Mouse (Mus musculus) adrenal gland, postnatal 4 days (tissue): ENCODE results near the gene Ap4s1. TPM values are rescaled to one million over a fixed set of nuclear protein-coding genes. Genes with fewer than 3 reads are reported as not detected.
A peak's percentile ranks its signal among the peaks of the same experiment; 100 is the strongest.
"Not testable (repeated sequence)": the region's sequence is repeated elsewhere in the genome, so short reads cannot be mapped to it uniquely, and the experiment has no call there.

Experiments used
- DNase-seq, 2 experiments: peaks; one replicate each; pipeline ENCODE4 v3.0.0; 2021 to 2022; ENCODE audit warnings: low spot score in 2 of 2, mixed read lengths in 2 of 2
- long read RNA-seq, 2 experiments: library from polyadenylated mRNA; stranded (forward); transcript quantifications; one replicate each; pipeline ENCODE4 v2.0.0; 2021
- total RNA-seq, 2 experiments: library from RNA; stranded (reverse); gene quantifications; 2 replicates each; pipeline ENCODE4 v1.2.3; 2021

Gene Ap4s1
- total RNA-seq: 10 to 100 TPM; 19.9 to 21.5 TPM
- long read RNA-seq, experiment 1, partial matches to known transcripts: 0 of 1 reads
- long read RNA-seq, experiment 1, other reads (novel, unspliced or antisense): 1 of 1 reads
- long read RNA-seq, experiment 2, partial matches to known transcripts: 1 of 6 reads
- long read RNA-seq, experiment 2, other reads (novel, unspliced or antisense): 5 of 6 reads

DNA sequence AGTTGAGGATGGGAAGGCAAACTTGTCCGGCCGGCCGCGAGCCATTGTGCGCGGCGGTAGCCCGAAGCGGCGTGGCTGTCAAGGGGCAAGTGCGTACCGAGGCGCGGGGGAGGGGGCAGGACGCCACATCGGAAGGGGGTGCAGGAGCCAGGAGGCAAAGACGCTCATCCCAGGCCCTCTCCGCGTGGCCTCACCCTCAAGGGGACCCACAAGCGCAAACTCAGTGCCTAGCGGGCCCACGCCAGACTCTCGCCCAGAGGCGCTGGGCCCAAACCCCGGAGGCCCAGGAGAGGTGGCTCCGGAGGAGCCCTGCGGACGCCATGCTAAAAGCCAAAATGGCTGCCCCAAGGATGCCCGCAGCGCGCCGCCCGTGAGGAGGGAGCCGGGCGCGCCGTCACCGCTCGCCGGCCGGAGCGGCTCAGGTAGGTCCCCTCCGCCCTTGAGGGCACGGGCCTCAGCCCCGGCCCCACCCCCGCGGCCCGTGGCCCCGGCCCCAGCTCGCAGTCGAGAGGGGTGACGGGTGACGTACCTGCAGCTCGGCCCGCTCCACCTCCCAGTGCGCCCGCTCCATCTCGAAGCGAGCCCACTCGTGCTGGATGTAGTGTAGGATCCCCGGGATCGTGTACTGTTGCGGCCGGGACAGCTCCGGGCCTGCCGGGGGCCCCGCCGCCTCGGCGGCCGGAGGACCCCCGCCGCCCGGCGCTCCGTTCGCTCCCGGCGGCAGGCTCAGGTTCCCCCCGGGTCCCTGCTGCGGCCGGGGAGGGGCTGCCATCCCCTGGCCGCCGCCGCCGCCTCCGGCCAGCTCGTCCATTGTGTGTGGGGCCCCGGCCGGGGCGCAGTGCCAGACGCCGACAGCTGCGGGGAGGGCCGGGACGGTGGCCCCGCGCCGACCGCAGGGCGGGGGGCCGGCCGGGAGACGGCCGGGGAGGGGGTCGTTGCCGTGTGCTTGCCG, at the start of gene Ap4s1:
Ap4s1 (plus strand) TSS at position 141 of the 952 bp plus-strand sequence.
- peak; percentile 31 to 51 for DNase-seq

DNA sequence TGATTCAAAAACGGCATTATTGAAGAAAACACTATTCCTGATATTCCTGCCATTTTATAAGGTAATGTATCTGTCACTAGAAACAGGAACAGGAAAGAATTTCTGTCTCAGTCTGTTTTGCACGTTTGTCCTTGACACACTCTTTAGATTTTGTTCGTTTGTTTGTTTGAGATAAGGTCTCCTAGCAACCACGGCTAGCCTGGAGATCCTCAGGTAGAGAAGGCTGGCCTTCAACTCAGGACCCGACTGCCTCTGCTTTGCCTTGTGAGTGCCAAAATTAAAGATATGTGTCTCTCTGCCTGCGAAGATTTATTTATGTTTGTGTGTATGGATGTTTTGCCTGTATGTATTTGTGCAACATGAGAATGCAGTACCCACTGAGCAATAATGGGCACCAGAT, 49.0 kb upstream of the Ap4s1 start:
- no peak for DNase-seq

GRCm38 (mm10) chr12:51649401-51649800, 41.4 kb upstream of the Ap4s1 start:
- DNase-seq: not testable (repeated sequence)

GRCm38 (mm10) chr12:51655944-51656465, 34.8 kb upstream of the Ap4s1 start:
- no peak for DNase-seq

DNA sequence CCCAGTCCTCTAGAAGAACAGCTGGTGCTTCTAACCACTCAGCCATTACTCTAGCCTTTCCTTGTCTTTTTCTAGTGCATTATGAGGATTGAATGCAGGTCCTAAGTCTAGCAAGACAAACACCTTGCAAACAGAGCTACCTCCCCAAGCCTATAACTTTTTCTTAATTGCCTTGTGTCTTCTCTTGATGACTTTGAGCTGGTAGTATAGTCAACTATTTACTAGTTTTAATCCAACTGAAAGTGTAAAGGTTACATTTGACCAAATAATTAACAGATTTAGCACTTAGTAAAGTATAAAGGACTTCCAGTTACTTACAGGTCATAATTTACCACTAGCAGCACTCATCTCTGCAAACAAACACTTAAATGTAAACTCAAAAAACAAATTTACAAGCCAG, 27.8 kb upstream of the Ap4s1 start:
- DNase-seq: no peak

DNA sequence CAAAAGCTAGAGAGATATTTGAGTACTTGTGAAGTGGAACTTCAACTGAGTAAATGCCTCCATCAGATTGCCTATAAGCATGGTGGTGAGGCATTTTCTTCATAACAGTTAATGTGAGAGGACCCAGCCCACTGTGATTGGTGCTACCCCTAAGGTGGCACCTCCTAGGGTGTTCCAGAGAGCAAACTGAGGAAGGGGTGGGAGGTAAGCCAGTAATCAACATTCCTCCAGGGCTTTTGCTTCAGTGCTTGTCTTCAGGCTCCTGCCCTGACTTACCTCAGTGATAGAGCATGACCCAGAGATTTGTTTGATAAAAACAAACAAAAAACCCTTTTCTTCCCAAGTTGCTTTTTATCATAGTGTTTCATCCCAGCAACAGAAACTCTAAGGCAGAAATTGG, 26.9 kb upstream of the Ap4s1 start:
- no peak for DNase-seq

GRCm38 (mm10) chr12:51666708-51667430, 24.0 kb upstream of the Ap4s1 start:
- no peak for DNase-seq

- DNase-seq: no peak
Measured at GRCm38 (mm10) chr12:51671231-51671891, 19.5 kb upstream of the Ap4s1 start.

GRCm38 (mm10) chr12:51673270-51673669, 17.6 kb upstream of the Ap4s1 start:
- no peak for DNase-seq

DNA sequence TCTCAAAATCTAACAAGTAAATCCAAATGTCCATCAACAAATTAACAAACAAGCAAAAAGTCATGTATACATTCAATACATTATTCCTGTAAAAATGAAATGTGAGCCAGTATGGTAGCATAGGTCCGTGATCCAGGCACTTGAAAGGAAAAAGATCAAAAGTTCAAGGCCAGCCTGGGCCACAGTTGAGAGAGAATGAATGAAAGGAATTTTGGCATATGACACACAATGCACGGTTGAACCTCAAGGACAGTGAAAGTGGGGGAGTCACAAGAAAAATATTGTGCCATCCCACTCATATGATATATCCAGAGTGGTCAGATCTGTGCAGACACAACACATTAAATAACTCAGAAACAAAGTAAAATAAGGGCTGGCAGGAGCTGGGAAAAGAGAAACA, 14.4 kb upstream of the Ap4s1 start:
- no peak for DNase-seq

- DNase-seq: no peak
Measured at GRCm38 (mm10) chr12:51678844-51679243, 12.0 kb upstream of the Ap4s1 start.

DNA sequence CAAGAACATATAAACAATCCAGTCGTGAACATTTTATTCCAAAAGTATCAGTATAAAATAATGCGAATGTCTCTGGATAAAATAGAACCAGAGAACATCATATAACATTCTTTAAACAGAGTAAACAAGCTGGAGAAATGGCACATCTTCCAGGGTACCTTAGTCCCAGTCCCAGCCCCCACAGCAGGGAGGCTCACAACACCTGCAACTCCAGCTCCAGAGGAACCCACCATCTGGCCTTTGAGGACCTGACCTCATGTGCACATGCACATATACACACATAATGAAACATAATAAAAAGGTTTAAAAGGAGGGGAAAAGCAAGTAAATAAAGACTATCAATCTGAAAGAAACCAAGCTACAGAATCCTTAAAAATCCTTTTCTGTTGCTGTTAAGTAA, 2.3 kb upstream of the Ap4s1 start:
- DNase-seq: no peak

DNA sequence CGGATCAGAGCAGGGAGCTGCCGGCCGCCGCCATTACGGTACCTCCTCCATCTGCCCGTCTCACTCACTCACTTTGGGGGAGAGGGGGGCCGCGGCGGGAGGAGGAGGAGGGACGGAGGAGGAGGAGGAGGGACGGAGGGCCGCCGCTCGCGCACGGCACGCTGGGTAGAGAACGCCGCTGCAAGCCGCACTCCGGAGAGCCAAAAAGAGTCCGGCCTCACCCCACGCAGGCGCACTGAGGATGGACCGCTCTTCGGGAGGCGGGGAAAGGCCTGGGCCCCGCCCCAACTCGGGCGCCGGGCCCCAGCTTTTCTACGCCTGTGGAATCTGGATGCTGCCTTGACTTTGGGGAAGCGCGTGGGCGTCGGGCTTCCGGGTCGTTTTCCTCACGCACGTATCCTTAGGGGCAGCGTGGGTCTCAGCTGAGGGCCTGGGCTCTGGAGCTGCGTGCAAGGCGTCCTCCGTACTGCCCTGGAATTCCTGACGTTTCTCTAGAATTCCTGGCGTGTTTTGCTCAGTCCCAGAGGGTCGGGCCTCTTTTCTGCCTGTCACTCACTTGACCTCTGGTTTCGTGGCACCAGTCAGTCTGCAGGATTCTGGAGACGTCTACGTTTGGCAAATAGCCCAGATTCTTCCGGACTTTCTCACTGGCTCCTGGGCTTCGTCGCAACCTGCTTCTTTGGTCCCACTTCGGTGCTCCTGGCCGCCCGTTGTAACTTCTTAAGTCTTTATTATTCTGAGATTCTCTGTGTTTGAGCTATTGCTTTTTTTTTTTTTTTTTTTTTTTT, 1.2 kb downstream of the Ap4s1 start, which contains the start of gene Strn3:
Strn3 (minus strand) TSS at position 53 of the 788 bp plus-strand sequence.
- peak; percentile 88 to 93 for DNase-seq

- not testable (repeated sequence) for DNase-seq
Measured at GRCm38 (mm10) chr12:51692870-51693269, 2.0 kb downstream of the Ap4s1 start.

DNA sequence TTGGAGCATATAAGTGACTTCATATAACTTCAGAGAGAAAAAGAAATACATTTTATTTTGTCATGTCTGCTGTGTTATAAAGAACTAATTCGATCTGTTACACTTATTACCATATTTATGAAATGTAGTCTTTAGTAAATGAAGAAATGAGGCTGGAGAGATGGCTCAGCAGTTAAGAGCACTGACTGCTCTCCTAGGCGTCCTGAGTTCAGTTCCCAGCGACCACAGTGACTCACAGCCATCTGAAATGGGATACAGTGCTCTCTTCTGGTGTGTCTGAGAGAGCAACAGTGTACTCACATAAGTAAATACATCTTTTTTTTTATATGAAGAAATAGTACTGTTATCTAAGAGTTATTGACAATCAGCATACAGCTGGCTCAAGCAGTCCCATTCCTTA, 2.6 kb downstream of the Ap4s1 start:
- no peak for DNase-seq

GRCm38 (mm10) chr12:51694096-51694495, 3.3 kb downstream of the Ap4s1 start:
- DNase-seq: no peak

- DNase-seq: no peak
Measured at GRCm38 (mm10) chr12:51694966-51695365, 4.1 kb downstream of the Ap4s1 start.

DNA sequence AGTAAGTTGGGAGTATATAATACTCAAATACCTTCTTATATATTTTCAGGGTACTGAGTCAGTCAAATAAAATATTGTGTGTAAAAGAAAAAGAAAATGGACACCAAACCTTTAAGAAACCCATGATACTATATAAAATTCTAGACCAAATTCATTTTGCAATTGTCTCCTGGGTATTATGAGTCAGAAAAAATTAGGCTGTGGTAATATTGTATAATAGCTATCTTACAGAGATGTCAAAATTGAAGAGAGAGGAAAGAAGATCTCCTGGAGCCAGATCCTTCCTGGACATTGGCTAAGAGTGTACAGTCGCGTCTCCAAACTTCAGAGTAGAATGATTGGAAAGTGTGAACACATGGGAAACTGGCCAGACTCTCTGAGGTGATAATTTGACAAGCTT, 5.3 kb downstream of the Ap4s1 start:
- no peak for DNase-seq

DNA sequence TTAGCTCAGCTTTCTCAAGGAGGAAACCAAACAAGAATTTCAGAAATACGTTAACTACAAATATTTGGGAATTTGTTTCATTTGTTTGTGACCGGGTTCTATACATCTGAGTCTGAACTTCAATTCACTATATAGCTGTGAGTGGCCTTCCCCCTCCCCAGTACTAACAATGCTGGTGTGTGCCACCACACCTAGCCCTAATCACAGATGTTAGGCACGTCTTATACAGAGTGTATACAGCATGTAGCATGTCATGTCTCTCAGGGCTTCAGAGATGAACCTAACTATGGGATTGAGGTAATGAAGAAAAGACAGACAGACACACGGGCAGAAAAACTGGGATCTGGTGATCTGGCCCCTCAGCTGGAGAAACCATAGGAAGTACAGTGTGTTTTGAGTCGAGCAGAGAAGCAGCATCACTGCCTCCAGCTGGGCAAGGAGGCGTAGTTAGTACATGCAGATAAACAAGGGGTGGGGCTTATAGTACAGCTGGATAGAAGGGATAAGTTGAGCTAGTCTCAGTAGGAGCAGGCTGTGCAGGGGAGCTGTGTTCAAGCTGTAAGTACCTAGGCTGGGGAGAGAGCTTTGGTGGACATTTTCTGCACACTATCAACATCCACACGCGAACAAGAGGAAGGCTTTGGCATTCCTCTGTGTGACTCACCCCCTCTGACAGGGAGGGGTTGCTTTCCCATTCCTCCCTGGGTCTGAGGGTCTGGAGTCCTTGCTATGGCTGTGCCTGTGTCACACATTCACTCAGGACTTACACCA, 9.0 kb downstream of the Ap4s1 start:
- DNase-seq: no peak
